Mouse (Mus musculus) midbrain, embryonic 16.5 days (tissue): Measurements from ENCODE around the gene Mvb12a. TPM values are rescaled to one million over a fixed set of nuclear protein-coding genes. Genes with fewer than 3 reads are reported as not detected.
"Not testable (repeated sequence)": the region's sequence is repeated elsewhere in the genome, so short reads cannot be mapped to it uniquely, and the experiment has no call there.

ENCODE experiments used
- ATAC-seq: fragments of 200-750 bp; cut with Nextera tagmentation; 2 replicates; pipeline ENCODE4 v1.8.0; 2017; ENCODE audit warnings: moderate TSS enrichment
- H3K27ac ChIP-seq: fragments of 300-500 bp; sonication (generic); 2 replicates; pipeline ENCODE4 v1.5.1; 2014; ENCODE audit warnings: mild to moderate bottlenecking, low read length, mixed read lengths
- H3K27me3 ChIP-seq: fragments of 300-500 bp; sonication (generic); 2 replicates; pipeline ENCODE4 v1.6.1; 2014; ENCODE audit warnings: low read depth, low read length, mixed read lengths; ENCODE audit not compliant: control insufficient read depth, insufficient read depth
- H3K36me3 ChIP-seq: fragments of 300-500 bp; sonication (generic); 2 replicates; pipeline ENCODE4 v1.6.1; 2014; ENCODE audit warnings: mild to moderate bottlenecking, low read length, moderate library complexity, mixed read lengths; ENCODE audit not compliant: control insufficient read depth, insufficient read depth
- H3K4me1 ChIP-seq: fragments of 300-500 bp; sonication (generic); 2 replicates; pipeline ENCODE4 v1.6.1; 2014; ENCODE audit warnings: mild to moderate bottlenecking, low read length, mixed read lengths; ENCODE audit not compliant: control insufficient read depth, insufficient read depth
- H3K4me2 ChIP-seq: fragments of 300-500 bp; sonication (generic); 2 replicates; pipeline ENCODE4 v1.6.1; 2014; ENCODE audit warnings: mild to moderate bottlenecking, low read length, mixed read lengths
- H3K4me3 ChIP-seq: fragments of 300-500 bp; sonication (generic); 2 replicates; pipeline ENCODE4 v1.5.1; 2014; ENCODE audit warnings: low read depth, mild to moderate bottlenecking, low read length, moderate library complexity, mixed read lengths
- H3K9ac ChIP-seq: fragments of 300-500 bp; sonication (generic); 2 replicates; pipeline ENCODE4 v1.6.1; 2014; ENCODE audit warnings: low read depth, low read length, mixed read lengths
- H3K9me3 ChIP-seq: fragments of 300-500 bp; sonication (generic); replicated peaks from 2 replicates; pipeline ENCODE4 v1.6.1; 2014; ENCODE audit warnings: mild to moderate bottlenecking, low read length, mixed read lengths; ENCODE audit not compliant: control insufficient read depth, poor library complexity, severe bottlenecking
- WGBS: fragments of 180-500 bp; shearing (Covaris S2); extraction: QIAGEN DNeasy Blood & Tissue Kit; methylation state at CpG from one replicate; pipeline ENCODE4 v1.1.7; 2014; 5-methylcytosine and 5-hydroxymethylcytosine counted together
- polyA plus RNA-seq: library from polyadenylated mRNA; unstranded; fragments of >200 nt; fragmentation: Nextera tagmentation; extraction: Ambion mirVana; gene quantifications from 2 replicates; pipeline ENCODE4 v1.2.1, GENCODE M21; 2015

Mvb12a gene
- polyA plus RNA-seq, 1 experiment from 2014 or later, result 60.3 TPM

DNA sequence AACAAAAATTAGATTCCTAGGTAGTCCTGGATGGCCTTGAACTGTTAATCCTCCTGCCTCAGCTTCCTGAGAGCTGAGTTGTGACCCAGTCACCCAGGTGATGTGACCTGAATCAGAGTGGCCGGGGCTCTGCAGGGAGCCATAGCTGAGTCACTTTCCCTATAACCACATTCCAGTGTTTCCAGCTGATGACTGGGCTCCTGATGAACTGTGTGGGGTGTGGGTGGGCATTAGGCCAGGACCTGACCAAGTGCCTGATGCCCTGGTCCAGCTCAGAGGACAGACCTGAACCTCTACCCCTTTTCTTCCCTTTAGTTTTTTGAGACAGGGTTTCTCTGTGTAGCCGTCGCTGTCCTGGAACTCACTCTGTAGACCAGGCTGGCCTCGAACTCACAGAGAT, 37.4 kb upstream of the Mvb12a start:
- Histone ChIP-seq H3K36me3 (no peaks in the 10 kb centered on the region), H3K4me3 (no peak overlapping the region), H3K9ac (no peak overlapping the region), H3K9me3 (no peaks in the 10 kb centered on the region), H3K27ac (no peak overlapping the region), H3K27me3 (peaks cover 44% of the 10 kb centered on the region), H3K4me2 (no peak overlapping the region), H3K4me1 (peaks cover 3% of the 10 kb centered on the region; the same call in 1 of the 2 replicates)
- no peak for ATAC-seq
- WGBS, result 91% methylated on average over 4 of the region's 4 CpGs

DNA sequence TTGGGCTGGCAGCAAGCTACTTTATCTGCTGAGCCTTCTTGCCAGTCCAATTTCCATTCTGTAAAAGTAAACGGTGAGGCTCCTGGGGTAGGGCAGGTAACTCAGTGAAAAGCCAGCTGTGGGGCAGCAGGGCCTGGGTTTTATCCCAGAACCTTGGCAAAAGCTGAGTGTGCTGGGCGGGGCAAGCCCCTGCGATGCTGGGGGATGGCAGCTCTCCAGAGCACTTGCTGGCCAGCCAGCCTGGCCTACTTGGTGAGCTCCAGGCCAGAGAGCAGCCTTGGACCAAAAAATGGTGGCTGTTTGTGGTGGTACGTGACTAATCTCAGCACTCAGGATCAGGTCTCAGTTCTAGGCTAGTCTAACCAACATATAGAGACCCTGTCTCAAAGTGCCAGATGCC, 36.7 kb upstream of the Mvb12a start:
- no peak for ATAC-seq
- WGBS, result 80% methylated on average over 4 of the region's 4 CpGs
- Histone ChIP-seq H3K27me3 (peaks cover 47% of the 10 kb centered on the region), H3K4me2 (no peak overlapping the region), H3K4me3 (no peak overlapping the region), H3K9ac (no peak overlapping the region), H3K9me3 (no peaks in the 10 kb centered on the region), H3K36me3 (no peaks in the 10 kb centered on the region), H3K4me1 (peaks cover 3% of the 10 kb centered on the region; the same call in 1 of the 2 replicates), H3K27ac (no peak overlapping the region)

DNA sequence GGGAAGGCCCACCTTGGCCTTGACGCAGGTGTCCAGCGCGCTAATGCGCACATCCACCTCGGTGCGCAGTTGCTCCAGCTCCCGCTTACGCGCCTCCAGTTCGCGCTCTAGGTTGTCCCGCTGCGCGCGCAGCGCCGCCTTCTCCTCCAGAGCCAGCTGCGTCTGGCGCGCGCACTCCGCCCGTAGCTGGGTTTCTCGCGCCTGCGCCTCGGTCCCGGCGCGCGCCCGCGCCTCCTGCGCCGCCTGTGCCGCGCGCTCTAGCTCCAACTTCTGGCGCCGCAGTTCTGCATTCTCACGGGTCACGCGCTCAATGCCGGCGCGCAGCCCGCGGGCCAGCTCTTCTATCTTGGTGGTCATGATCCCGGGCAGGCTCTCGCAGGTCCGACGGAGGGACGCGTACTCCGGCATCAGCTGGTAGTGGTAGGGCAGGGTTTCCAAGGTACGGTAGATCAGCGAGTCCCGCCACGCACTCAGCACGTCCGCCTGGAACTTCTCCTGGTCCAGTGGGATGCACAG, 35.1 kb upstream of the Mvb12a start:
- peak overlapping the region; percentile 66 for H3K9ac ChIP-seq
- ATAC-seq, result peak; percentile 79
- H3K9me3 ChIP-seq, result no peaks in the 10 kb centered on the region
- H3K4me2 ChIP-seq, result peak overlapping the region; percentile 79
- peaks cover 3% of the 10 kb centered on the region; the same call in 1 of the 2 replicates for H3K4me1 ChIP-seq
- under 1% methylated on average over 61 of the region's 61 CpGs for WGBS
- peak overlapping the region; percentile 45 for H3K4me3 ChIP-seq
- no peaks in the 10 kb centered on the region for H3K36me3 ChIP-seq
- no peak overlapping the region for H3K27ac ChIP-seq
- peaks cover 55% of the 10 kb centered on the region for H3K27me3 ChIP-seq

DNA sequence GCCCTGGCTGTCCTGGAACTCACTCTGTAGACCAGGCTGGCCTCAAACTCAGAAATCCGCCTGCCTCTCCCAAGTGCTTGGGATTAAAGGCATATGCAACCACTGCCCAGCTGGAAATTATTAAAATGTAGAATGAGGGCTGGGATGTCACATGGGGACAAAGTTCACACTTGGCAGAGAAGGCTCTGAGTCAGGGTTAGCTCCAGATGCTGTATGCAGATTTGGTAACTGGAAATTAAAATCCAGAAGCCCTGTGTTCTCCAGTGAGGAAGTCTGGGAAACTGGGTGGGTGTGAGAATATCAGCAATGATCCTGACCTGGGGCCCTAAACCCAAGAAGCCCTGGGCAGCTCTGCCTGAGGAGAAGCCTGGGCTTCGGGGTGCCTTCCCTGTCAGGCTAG, 33.4 kb upstream of the Mvb12a start:
- 62% methylated on average over 2 of the region's 2 CpGs for WGBS
- Histone ChIP-seq H3K27me3 (peaks cover 55% of the 10 kb centered on the region), H3K4me3 (no peak overlapping the region), H3K4me2 (no peak overlapping the region), H3K9me3 (no peaks in the 10 kb centered on the region), H3K9ac (no peak overlapping the region), H3K4me1 (peaks cover 3% of the 10 kb centered on the region; the same call in 1 of the 2 replicates), H3K27ac (no peak overlapping the region), H3K36me3 (no peaks in the 10 kb centered on the region)
- ATAC-seq, result no peak

DNA sequence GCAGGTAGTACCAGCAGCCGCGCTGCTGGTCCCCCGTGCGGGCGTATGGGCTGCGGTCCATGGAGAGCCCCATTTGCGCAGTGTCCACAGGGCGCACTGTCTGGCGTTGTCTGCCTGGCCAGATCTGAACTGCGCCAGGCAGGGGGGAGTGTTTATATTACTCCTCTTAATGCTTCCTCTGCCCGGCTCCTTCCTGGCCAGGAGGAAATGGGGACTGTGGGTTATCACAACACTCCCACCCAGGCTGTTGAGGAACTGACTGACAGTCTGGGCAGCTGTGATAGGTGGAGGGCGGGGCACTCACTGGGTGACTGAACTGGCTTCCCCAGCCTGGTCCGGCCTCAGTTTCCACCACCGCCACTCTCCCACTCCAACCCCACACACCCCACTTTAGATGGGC, 31.1 kb upstream of the Mvb12a start, which contains the start of gene Plvap:
Gene Plvap (minus strand): TSS at position 109 of the 400 bp plus-strand sequence.
- ATAC-seq, result no peak
- Histone ChIP-seq H3K27ac (no peak within 1 kb of the TSS), H3K4me3 (no peak within 1 kb of the TSS), H3K36me3 (no peaks in the 10 kb centered on the region), H3K9ac (no peak within 1 kb of the TSS), H3K4me2 (no peak within 1 kb of the TSS), H3K9me3 (no peaks in the 10 kb centered on the region), H3K4me1 (peaks cover 3% of the 10 kb centered on the region; the same call in 1 of the 2 replicates), H3K27me3 (peaks cover 39% of the 10 kb centered on the region)
- WGBS, result 81% methylated on average over 14 of the region's 14 CpGs

DNA sequence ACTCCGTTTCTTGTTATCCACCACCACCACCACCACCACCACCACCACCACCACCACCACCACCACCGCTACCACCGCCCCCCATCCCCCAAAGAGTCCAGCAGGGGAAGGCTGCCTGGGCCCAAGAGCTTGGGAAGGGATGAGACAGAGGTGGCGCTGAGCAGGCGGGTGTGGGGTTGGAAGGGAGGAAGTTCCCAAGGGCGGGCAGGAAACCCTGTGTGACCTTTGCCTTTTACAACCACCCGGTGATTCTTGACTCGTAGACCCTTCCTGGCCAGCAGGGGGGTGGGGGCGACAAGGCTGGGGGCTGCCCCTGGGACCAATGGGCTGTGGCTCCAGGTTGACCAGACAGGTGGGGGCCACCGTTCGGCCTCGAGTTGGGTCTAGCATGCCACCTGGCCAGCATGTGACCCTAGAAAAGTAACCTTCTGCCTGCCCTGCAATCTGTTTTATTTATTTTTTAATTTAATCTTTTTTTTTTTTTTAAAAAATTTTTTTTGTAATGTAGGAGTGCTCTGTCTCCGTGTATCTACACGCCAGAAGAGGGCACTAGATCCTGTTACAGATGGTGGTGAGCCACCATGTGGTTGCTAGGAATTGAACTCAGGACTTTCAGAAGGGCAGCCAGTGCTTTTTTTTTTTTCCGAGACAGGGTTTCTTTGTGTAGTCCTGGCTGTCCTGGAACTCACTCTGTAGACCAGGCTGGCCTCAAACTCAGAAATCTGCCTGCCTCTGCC, 29.5 kb upstream of the Mvb12a start:
- Histone ChIP-seq H3K9ac (no peak overlapping the region), H3K4me3 (no peak overlapping the region), H3K27me3 (peaks cover 24% of the 10 kb centered on the region), H3K4me2 (no peak overlapping the region), H3K27ac (no peak overlapping the region), H3K4me1 (peaks cover under 1% of the 10 kb centered on the region; the same call in 1 of the 2 replicates), H3K9me3 (no peaks in the 10 kb centered on the region), H3K36me3 (no peaks in the 10 kb centered on the region)
- WGBS, result 75% methylated on average over 15 of the region's 15 CpGs
- ATAC-seq, result no peak

DNA sequence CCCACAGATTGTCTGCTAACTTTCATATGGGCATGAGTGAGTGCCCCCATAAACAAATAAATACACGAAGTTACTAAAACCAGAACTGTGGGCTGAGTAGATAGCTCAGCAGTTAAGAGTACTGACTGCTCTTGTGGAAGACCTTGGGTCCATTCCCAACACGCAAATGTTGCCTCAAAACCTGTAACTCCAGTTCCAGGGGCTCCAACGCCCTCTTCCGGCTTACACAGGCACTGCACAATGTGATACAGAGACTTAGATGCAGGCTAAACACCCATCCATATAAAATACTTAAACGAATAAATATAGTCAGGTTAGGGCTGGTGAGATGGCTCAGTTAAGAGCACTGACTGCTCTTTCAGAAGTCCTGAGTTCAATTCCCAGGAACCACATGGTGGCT, 27.7 kb upstream of the Mvb12a start:
- no peak for ATAC-seq

DNA sequence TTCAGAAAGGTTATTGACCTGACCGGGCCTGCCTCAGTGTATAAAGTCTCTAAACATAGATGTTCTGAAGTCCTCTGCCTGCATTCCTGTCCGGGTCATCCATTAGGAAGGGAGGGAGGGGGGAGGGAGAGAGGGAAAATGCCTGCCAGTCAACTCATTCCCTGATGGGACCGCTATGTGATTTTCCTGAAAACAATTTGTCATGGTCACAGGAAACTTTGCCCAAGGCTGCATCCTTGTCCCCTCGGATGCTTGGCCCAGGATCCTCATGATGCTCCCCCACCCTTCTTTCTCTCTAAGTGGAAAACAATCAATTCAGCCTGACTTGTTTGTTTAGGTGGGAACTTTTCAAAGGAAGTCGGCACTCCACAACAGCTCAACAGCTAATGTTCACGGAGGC, 25.9 kb upstream of the Mvb12a start:
- Histone ChIP-seq H3K9me3 (no peaks in the 10 kb centered on the region), H3K4me3 (no peak overlapping the region), H3K9ac (no peak overlapping the region), H3K4me2 (no peak overlapping the region), H3K4me1 (no peaks in the 10 kb centered on the region), H3K36me3 (no peaks in the 10 kb centered on the region), H3K27ac (no peak overlapping the region), H3K27me3 (no peaks in the 10 kb centered on the region)
- no peak for ATAC-seq
- 23% methylated on average over 6 of the region's 6 CpGs for WGBS

More for the DNA sequence above, 27.7 kb upstream of the Mvb12a start:
- no peaks in the 10 kb centered on the region for H3K36me3 ChIP-seq
- H3K9me3 ChIP-seq, result no peaks in the 10 kb centered on the region
- H3K4me3 ChIP-seq, result no peak overlapping the region
- H3K4me1 ChIP-seq, result no peaks in the 10 kb centered on the region
- H3K27ac ChIP-seq, result no peak overlapping the region
- WGBS, result 73% methylated on average over 5 of the region's 5 CpGs
- no peak overlapping the region for H3K9ac ChIP-seq
- peaks cover 13% of the 10 kb centered on the region; the same call in 1 of the 2 replicates for H3K27me3 ChIP-seq
- no peak overlapping the region for H3K4me2 ChIP-seq

DNA sequence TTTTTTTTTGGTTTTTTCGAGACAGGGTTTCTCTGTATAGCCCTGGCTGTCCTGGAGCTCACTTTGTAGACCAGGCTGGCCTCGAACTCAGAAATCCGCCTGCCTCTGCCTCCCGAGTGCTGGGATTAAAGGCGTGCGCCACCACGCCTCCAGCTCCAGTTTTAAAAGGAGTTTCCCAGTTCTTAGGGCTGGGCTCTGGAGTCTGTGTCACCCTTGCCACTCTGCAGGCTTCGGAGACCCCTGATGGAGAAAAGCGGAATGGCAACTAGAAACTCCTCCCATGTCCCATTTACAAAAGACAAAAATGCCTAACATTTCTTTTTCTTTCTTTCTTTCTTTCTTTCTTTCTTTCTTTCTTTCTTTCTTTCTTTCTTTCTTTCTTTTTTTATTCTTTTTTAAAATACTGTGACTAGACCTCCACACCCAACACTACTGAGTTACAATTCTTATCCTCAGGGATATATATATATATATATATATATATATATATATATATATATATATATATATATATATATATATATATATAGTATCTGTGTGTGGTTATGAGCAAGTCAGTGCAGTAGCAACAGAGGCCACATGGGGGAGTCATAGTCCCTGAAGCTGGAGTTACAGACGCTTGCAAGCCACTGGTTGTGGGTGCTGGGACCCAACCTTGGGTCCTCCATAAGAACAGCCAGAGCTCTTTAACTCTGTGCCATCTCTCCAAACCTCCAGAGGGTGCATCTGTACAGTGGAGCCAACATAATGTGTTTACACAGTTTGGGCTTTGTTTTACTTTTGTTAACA, 23.5 kb upstream of the Mvb12a start:
- H3K9me3 ChIP-seq, H3K27ac ChIP-seq, H3K9ac ChIP-seq, H3K36me3 ChIP-seq, ATAC-seq, H3K4me3 ChIP-seq, H3K4me1 ChIP-seq, H3K4me2 ChIP-seq, H3K27me3 ChIP-seq: not testable (repeated sequence)
- WGBS, result 45% methylated on average over 8 of the region's 10 CpGs
